Mouse (Mus musculus) cerebellum, adult (tissue): ENCODE measurements around the gene Smap2.

Experiments
- ATAC-seq: cut with Nextera tagmentation; 2 replicates; pipeline ENCODE4 v1.9.2; 2017; ENCODE audit warnings: mild to moderate bottlenecking, moderate library complexity, mixed read lengths; ENCODE audit not compliant: insufficient number of reproducible peaks, low FRiP score, low TSS enrichment

Gene Smap2

DNA sequence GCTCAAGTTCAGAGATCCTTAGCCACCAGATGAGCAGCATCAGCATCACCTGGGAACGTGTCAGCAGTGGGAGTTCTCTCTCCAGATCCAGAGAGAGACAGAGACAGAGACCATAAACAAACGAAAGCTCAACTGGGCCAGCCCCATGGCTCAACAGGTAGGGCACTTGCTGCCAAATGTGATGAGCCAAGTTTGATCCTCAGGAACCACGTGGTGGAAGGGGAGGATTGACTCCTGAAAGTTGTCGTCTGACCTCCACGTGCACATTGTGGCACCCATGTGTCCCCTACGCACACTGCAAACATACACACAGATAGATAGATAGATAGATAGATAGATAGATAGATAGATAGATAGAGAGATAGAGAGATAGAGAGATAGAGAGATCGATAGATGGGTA, 6.4 kb upstream of the Smap2 start:
- no peak for ATAC-seq

DNA sequence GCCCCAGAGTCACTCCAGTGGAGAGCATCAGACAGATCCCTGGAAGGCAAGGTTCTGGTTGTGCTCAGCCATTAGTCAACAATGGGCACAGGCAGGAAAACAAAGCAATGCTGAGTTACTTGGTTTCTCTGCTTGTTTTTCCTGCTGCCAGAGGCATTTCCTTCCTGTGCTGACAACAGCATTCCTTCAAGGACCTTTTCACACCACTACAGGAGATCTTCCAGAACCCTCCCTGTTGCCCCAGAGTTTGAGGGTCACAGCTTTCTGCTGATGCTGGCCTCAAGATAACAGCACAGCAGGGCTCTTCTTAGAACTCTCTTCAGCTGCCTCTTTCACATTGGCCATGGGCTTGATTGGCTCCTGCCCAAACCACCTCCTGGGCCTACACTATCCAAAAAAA, 4.9 kb upstream of the Smap2 start:
- ATAC-seq = no peak

DNA sequence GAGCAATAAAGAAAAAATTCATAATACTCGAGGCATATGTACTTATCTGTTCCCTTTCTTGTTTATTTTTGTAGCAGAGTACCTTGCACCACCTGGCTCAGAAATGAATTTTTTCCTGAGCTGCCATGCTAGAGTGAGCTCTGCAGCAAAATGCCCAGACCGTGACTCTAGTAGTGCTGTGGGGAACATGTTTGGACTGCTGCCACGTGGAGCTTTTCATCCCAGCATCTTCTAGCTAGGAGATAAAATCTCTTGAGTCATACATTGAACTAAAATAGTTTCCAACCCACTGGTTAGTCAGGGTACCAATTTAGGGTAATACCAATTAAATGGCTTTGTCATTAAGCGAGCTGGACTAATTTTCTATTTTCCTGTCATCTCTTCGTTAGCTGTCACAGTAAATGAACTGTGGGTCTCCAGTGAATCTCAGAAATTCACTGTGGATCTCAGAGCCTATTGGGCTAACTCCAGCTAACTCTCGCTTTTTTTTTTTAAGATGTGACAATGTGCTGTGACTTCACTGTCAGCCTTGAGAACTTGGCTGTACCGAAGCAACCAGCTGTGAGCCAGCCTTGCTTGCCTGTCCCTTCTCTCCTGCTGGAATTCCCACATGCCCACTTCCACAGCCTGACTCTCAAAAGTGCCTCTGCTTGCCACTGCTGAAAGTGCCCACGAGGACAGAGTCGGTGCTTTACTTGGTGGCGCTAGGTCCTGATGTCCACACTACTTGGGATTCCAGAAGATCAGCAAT, 3.2 kb upstream of the Smap2 start:
- ATAC-seq = no peak

DNA sequence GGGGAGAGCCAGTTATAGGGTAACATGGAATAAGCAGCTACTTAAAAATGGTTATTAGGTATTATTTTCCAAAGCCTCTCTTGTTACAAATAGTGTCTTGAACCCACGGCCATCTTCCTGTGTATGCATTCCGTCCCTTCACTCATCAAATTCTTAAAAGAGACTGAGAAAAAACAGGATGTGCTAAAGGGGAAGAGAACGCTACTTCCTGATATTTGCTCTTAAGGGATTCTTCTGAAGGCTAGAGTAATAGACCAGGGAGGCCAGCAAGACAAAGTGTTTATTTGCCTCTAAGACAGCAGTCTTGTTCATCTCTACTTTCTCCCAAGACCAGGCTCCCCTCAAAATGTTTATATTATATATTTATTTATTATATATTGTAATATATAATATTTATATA, 1.2 kb upstream of the Smap2 start:
- ATAC-seq = no peak

DNA sequence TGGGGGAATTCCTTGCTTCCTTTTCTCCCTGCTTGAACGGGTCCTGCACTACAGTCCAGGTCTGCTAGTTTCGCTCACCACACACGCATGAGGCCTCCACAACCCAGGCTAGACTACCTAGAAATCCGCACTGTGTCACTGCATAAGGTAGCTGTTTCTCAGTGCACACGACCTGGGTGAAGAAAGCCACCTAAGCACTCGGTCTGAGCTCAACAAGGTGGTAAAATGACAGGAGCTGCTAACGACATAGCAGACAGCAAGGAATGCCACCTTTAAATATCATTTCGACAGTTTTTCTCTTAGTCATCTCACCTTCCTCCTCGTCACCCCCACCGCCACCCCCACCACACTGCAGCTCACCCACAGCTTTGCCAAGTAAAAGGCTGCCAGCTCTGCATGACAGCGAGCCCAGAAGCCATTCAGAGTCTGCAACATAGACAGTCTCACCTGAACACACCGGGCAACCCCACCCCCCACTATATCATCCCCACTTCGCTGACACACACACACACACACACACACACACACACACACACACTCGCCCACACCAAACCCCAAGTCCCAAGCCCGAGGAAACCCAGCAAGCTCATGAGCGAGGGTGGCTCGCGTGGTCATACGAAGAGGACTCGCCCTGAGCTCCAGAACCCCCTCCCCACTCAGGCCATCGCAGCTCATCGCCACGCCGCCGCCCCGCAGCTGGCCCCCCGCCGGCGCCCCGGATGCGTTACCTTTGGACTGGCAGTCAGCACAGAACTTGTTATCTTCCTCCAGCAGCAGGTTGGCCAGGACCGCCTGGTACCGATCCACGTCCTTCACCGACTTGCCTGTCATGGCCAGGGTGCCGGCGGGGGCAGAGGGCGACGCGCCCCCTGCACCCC, 787 bp downstream of the Smap2 start:
- peak; percentile 45 for ATAC-seq

DNA sequence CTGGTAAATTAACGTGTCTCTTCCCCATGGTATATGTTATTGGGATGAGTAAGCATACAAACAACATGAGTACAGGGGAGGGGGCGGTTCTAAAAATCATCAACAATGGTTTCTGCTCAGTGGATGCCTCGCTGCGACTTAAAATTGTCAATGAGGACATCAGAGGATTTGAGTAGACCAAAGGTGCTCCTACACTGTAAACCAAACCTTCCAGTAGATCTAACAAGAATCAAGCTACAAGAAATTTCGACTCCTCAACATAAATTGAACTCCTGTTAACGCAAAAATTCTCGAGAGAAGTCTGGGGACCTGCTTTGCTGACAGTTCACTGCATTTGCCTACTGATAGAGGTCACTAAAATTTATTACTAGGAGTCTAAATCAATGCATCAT, 1.8 kb downstream of the Smap2 start:
- no peak for ATAC-seq

DNA sequence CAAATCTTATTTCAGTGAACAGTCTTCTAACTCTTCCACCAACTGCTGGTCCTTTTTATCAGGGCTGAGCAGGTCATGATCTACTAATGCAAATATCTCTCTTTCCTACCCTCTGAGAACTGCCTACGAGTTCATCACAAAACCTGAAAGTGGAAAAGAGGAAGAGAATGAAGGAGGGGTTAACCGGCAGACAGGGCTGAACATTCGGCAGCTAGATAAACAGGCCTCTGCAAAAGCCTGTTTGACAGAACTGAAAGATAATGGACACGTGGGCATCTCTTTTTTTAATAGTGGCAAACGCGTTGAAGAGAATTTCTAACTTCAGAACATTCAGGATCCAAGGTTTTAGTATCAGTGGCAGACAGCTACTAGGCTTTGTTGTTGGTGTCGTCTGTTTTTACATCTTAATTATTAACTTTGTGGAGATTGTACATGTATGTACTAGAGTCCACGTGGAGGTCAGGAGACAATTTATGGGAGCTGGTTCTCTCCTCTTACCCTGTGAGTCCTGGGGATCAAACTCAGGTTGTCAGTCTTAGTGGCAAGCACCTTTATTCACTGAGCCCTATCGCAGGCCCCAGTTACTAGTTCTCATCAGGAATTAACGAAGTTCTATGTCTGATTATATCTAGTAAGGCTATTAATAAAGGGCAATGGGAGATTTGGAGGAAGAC, 2.3 kb downstream of the Smap2 start:
- no peak for ATAC-seq

DNA sequence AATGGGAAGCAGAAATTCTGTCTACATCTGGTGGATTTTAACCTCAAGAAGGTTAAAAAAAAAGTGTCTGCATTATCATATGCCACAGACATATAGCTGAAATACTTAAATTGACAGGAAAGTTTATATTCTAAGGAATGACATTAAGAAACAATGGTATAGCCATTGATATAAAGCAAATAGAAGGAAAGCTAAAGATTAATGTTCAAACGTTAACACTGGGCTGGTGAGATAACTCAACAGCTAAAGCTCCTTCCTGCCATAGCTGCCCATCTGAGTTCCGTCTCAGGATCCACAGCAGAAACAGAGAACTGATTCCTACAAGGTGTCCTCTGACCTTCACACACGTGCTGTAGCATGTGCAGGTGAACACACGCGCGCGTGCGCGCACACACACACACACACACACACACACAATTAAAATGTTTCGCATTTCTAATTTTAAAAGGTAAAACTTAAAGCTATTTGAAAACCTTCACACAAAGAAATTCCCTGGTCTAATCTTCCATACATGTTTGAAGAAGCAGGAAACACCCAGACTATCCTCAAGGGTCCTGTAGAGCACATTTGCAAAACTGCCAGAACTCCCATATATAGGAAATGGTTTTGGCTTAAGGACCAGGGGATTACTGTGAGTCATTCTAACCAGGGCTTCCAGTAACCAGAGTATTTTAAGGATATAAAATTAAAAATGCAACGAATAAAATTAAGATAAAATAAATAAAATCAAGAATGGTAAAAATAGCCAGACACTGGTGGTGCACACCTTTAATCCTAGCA, 6.1 kb downstream of the Smap2 start:
- ATAC-seq = no peak

DNA sequence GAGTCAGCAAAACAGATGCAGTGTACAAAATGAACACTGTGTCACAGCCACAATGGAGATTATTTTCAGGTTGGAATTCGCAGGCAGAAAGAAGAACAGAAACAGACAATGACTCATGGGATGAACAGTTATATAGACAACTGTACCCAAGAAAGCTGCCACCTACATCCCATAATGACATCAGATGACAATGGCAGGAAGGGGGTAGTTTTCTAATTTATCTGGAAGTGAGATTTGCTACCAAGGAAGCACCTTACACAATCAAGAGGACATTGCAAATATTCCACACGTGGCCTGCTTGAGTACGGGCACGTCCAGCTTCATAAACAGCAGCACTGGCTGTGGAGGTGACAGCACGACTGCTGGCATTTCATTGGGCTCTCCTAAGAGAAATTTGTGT, 7.9 kb downstream of the Smap2 start:
- no peak for ATAC-seq

DNA sequence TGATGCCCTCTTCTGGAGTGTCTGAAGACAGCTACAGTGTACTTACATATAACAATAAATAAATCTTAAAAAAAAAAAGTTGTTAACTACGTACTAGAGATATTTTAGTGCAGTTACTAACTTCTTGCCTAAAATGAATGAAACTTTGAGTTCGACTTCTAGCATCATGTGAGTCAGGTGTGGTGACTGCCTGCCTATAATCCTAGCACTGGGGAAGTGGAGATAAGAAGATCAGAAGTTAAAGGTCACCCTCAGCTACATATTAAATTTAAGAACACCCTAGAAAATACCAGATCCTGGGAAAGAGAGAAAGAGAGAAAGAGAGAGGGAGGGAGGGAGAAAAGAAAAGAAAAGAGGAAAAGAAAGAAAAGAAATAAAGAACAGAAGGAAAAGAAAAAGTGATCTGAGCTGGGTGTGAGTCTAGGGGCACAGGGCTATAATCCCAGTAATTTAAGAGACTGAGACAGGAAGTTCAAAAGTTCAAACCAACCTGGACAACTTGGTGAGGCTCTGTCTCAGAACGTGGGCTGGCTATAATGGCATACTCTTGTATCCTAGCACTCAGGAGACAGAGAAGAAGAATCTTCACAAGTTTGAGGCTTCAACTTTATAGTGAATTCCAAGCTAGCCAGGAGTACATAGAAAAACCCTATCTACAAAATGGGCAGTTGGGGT, 8.8 kb downstream of the Smap2 start:
- no peak for ATAC-seq

DNA sequence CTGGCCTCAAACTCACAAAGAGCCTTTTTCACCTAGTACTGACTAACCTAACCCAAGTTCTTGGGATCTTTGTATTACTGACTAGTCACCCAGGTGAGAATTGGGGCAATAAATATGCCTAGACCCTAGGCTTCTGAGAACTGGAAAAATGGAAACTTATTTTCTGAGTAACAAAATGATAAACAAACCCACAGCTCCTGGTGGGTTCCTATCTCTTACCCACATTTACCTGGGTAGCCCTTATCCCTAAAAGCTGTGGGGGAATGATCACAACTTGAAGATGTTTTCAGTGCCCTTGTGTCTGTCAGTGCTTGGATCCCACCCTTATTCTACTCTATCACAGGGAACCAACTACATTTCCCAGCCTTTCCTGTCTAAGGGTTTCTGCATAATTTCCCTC, 10.0 kb downstream of the Smap2 start:
- no peak for ATAC-seq

DNA sequence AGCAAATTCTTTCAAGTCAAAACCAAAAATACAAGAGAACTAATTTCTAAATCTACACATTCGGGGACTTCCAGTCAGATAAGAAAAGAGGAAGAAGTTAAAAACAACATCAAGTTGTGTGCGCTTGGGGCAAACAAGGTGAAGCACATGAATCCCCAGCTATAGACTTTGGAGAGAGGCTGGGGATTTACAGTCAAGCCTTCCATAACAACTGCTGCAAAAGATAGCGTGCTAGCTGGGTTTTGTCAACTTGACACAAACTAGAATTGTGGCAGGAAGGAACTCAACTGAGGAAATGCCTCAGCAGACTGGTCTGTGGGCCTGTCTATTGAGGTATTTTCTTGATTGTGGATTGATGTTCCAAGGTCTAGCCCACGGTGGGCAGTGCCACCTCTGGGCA, 12.4 kb downstream of the Smap2 start:
- no peak for ATAC-seq

DNA sequence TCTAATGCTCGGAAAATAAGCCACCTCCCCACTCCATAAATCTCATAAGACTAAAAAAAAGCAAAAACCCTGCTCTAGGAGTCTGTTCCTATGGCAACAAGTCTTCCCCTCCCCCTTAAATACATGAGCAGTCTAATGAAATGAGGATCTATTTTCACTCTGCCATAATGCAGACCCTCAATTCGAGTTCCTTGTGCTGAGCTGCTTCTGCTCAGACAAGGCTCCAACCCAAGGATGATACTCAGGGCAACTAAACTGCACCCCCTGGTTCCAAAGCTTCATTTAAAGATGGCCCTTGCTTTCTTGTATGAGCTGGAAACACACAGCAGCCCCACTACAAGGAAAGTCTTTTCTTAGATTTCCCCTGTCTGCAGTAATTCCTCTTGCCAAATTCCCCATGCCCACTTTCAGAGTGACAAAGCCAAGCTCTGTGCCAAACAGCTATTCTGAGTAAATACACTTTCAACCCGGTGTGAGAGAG, 13.4 kb downstream of the Smap2 start:
- ATAC-seq = no peak

DNA sequence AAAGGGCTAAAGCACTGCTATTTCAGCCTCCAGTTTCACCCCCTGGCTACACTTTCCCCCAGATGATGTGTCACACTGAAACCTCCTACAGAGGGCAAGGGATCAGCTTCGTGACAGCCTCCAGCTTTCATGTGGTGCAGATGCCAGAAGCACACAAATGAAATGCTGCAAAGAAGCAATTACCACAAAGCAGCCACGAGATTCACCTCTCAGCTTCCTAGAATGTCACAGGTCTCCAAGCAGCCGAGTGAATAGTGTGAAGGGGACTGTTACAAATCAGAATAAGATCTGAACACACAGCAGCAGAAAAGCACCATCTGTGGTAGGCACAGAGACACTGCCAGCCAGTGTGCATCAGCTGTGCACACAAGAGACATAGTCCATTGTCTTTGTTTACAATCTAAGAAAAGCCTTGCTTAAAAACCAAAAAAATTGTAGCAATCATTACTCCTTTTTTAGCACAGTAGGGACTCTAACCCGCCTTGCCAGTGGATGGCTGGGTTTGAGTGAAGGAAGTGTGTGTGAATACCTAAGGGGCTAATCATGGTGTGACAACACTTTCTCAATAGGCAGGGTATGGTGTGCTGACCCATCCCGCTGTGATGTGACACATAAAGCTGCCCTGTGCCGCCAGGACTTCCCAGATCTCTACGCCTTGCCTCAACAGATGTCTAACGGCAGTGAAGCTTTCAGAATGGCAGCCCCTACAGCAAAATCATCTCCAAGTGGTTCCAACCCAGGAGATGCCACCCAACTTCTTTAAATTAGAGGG, 14.5 kb downstream of the Smap2 start:
- ATAC-seq = peak; percentile 70; the same call in 1 of the 2 replicates

DNA sequence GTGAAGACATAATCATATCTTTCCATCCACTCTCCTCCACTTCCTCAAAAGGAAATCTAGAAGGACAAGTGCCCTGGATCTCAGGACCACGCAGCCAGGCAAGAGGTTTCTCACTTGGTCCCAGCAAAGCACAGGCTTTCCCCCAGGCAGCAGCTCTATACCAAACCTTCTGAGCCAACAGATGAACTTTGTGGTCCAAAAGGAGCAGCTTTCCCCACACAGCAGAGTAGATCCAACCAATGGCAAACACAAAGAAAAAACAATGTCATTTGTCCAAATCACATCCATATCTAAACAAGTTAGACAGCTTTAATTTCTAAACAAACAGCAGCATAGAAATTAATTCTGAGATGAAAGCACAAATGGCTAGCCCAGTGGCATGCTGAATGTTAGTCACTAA, 15.4 kb downstream of the Smap2 start:
- no peak for ATAC-seq

DNA sequence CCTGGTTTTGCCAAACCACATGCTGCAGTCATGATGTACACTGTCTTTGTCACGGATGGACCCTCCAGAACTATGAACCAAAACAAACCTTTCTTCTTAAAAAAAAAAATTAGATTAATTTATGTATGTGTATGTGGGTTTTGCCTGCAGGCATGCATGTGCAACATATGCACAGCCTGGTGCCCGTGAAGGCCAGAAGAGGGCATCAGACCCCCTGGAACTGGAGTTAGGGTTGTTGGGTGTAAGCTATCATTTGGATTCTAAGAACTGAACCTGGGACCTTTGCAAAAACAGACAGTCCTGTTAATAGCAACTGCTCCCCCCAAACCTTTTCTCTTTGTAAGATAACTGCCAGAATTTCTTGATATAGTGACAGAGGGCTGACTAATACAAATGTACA, 16.0 kb downstream of the Smap2 start:
- no peak for ATAC-seq

DNA sequence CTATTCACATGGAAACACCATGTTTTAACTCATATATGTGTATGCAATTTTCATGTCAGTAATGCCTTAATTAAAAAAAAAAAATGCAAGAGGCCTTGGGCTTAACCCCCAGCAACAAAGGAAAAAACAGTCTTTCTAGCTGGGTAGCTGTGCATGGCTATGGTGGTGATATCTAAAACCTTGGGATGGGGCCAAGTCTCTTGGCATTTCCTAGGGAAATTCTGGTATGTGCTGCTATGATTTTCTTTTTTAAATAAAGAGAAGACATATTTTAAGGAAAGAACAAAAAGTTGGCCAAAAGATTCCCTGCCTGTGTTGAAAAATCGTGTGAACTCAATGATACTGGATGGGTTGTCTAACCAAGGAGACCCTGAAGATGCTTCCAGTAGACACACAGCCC, 21.1 kb downstream of the Smap2 start:
- no peak for ATAC-seq

DNA sequence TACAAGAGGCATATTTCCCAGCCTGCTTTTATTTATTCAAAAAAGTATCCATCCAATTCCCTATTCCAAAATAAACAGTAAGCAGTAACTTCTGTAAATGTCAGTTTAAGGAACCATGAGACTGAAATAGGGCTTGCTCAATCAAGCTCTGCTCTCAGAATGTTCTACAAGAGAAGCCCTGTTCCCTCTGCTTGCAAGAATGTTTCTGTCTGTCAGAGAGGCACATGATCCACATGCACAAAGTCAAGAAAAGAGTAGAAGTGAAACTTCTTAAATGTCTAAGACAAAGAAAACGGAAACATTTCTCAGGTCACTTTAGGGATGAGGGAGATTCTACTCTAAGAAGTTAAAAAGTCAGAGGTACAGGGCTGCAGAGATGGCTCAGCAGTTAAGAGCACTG, 24.0 kb downstream of the Smap2 start:
- ATAC-seq = no peak

DNA sequence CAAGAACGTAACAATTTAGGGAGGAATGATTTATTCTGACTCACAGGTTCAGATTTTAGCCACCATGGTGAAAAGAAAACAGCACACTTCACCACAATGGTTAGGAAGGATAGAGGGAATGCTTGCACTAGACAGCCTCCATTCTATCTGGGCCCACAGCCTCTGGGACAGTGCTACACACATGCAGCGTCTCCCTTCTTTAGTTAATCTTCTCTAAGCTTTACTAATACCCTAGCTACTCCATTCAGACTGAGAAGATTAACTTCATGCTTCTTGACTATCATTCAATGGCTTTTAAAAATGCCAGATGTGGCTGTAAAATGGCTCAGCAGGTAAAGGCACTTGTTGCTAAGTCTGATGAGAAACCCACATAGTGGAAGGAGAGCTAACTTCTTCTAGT, 24.8 kb downstream of the Smap2 start:
- ATAC-seq = no peak
